Mouse (Mus musculus): Measurements from ENCODE around the gene Wars2. TPM values are rescaled to one million over a fixed set of nuclear protein-coding genes. Genes with fewer than 3 reads are reported as not detected.

Wars2 gene
- total RNA-seq, 2 experiments from 2014 or later, result 3.5 to 3.9 TPM

DNA sequence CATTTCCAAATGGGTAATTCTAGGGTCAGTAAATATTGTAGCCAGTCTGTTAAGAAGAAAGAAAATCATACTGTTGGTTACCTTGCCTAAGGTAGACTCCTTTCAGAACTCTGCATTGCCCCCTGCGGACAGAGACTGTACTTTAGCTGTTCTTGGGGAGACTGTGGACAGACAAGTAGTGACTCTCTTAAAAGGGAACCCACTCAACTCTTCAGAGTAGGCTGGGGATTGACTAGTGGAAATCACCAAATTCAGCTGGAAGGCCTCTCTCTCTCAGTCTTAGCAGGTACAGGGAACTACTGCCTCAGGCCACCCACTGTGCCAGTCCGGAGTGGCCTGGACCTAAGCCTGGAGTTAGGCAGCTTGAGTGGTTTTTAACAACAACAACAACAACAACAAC is 121.1 kb downstream of the Wars2 start:
- ATAC-seq (ENCODE audit: poor library complexity, severe bottlenecking), result no peak

DNA sequence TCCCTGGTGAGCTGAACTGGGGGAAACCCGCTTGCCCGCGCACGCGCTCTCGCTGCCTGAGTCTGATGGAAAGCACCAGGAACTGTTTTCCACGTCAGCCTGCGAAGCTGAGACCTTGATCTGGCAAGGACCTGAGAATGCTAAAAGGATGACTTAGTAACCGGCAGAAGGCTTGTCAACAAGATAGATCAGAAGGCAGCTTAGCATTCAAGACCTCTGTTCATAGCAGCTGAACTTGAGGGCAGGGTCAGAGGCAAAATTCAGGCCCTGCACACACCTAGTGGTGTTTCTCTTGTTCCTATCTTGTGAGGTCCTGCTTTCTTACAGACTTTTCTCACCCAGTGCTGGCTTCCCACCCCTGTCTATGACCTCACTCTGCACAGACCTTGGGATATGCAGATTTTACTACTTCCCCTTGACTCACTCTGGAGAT is 122.6 kb downstream of the Wars2 start:
- ATAC-seq (ENCODE audit: poor library complexity, severe bottlenecking), result no peak

DNA sequence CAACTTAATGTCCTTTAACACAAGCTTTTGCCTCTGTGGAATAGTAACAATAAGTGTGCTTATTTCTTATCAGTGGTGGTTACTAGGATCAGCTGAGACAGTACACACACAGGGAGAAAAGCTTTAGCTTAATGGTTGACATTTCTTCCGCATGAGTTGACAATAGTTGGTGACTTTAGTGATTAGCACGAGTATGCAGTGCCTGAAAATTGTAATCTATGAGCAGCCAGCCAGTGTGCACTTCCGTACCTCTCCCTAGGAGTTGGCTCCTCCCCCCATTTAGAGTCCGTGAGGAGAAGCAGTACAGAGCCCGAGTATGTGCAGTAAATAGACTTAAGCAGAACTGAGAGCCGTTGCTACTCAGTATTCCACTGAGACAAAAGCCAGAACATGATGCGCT is 123.8 kb downstream of the Wars2 start:
- no peak for ATAC-seq (ENCODE audit: poor library complexity, severe bottlenecking)

DNA sequence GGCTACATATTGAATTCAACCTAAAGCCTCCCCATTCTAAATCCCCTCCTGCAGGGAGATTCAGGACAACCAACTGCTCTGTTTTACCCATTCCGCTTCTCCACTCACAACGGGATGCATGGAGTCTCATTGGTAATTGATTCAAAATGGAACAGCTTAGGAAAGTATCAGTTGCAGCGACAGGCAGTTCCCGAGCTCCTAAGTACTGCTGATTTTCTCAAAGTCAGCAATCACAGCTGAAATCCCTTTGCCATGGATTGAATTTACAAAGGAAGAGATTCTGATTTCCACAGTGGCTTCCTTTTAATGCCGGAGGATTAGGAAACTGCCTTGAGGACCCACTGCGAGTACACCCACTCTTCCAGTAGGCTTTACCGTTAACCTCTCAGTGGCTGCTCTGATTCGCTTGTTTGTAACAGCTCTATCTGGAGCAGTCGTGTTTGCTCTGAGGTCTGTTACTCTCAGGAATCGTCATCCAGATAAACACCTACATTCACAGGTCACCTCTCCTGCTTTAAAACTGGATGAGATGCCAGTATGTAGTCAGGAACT is 126.0 kb downstream of the Wars2 start:
- ATAC-seq (ENCODE audit: poor library complexity, severe bottlenecking), result no peak

DNA sequence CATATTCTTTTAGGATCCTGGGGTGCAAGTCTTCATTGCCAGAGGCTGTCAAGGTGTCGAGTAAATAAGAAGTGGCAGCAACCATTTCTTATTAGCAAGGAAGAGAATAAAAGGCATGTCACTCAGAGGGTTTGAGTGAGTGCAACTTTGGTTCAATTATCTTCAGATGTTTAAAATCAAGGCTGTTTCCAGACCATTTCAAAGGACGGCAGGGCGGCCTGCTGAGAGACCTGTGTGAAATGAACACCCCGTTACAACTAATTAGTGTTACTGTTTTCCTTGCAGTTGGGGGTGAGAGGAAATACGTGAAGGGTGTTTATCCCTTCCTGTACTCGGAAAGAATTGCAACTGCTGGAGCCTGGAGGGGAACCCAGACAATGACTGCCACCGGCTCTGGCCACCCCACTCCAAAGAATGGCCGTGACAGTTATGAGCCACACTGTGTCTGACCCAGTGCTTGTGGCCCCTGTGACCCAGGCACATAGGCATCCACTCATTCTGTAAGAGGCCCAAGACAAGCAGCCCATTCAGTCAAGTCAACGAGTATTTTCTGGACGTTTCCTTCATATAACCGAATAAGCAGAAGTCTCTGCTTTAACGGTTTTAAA is 137.2 kb downstream of the Wars2 start:
- no peak for ATAC-seq (ENCODE audit: poor library complexity, severe bottlenecking)

DNA sequence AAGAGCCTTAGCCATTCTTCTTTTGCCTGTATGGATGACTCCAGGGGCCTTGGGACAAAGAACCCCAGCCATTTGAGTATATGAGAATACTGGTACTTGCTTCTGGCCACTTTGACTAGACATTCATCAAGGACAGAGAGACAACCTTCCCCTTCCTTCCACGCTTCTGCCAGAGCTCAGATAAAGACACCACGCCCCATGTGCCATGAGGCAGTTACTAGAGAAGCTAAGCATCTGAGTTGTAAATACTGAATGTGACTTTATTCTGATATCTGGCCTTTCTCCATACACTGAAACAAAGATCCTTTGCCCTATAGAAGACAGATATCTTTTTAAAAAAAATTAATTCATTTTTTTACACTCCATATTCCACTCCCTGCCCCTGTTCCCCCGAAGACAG is 138.8 kb downstream of the Wars2 start:
- ATAC-seq (ENCODE audit: poor library complexity, severe bottlenecking), result no peak

DNA sequence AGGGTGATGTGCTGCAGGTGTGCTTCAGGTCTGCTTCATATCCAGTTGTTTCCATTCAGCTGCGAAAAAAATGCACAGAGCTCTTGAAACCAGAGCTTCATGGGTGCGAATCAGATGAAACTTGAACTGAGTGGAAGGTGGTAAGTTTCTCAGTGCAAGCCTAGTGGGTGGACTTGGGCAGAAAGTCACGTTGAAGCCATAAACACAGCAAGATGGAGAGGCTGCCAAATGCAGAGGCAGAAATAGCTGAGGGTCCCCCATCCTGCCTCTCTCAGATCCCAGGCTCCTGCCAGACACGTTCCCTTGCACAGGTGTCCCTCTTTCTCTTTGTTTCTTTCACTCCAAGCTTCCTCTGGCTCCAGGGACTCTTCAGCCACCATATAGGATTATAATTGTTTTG is 140.6 kb downstream of the Wars2 start:
- ATAC-seq (ENCODE audit: poor library complexity, severe bottlenecking), result no peak

DNA sequence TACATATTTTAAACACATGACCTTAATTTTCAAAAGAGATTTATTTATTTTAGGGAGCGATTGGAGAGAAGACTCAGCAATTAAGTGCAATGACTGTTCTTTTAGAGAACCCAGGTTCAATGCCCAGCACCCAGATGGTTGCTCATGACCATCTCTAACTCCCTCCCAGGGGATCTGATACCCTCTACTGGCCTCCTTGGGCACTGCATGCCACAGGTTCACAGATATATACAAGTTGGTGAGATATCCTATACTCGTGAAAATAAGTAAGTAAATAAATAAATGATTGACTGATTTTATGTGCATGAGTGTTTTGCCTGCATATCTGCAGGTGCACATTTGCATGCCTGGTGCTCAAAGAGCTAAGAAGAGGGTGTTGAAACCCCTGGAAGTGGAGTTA is 147.4 kb downstream of the Wars2 start:
- ATAC-seq (ENCODE audit: poor library complexity, severe bottlenecking), result no peak

Other genes starting within 250 kb of the Wars2 start
- gene Hao2, start 247.8 kb upstream of the Wars2 start, total RNA-seq (2015), result not detected in 2 replicates
- not detected in 2 replicates for gene Hao2, start 247.8 kb upstream of the Wars2 start, total RNA-seq (2017)
- 0.16 TPM in 1 of 2 replicates, not detected in the other for gene Tbx15, start 99.3 kb downstream of the Wars2 start, total RNA-seq (2015)
- not detected in 2 replicates for gene Tbx15, start 99.3 kb downstream of the Wars2 start, total RNA-seq (2017)

Data from megakaryocyte, adult 5-6 weeks (primary cell).